Mouse (Mus musculus): Measurements from ENCODE around the gene Slc35a2. TPM values are rescaled to one million over a fixed set of nuclear protein-coding genes. Genes with fewer than 3 reads are reported as not detected.
A peak's percentile ranks its signal among the peaks of the same experiment; 100 is the strongest.

Gene Slc35a2
- 17.2 and 25.7 TPM in 2 replicates for total RNA-seq (2017)

DNA sequence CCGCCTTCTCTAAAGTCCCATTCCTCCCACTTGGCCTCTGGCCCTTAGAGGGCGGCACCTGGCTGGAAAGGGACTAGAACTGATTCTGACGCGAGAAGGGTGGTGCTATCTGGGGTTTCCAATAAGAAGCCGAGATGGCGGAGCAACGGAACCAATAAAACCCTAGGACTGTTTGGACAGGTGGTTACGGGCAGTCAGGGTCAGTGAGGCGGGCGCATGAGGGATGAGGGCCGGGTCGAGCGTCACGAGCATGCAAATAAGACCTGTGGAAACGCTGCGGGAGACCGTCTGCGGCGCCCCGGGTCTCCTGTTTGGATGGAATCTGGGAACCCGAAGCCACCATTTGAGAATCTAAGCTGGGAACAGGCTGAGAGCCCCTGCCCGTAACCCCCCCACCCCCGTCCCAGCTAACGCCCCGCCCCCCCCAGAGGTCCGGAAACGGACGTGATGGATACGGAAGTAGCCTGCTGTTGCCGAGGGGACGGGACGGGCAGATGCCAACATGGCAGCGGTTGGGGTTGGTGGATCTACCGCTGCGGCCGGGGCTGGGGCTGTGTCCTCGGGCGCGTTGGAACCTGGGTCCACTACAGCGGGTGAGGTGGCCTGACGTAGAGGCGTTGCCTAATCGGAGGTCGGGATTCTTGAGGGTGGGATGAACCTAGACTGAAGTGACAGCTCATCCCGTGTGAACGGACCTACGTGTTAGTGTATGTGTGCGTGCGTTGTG is at the start of gene Slc35a2:
Gene Slc35a2 (plus strand): TSS at position 188 of the 727 bp plus-strand sequence.
- ATAC-seq (replicated peaks in 1 of 2; ENCODE audit: insufficient read depth in 1 of 2, low FRiP score in 2 of 2, low TSS enrichment in 1 of 2, low read depth in 1 of 2, poor library complexity in 2 of 2, severe bottlenecking in 2 of 2) = peak; percentile 89 to 95

DNA sequence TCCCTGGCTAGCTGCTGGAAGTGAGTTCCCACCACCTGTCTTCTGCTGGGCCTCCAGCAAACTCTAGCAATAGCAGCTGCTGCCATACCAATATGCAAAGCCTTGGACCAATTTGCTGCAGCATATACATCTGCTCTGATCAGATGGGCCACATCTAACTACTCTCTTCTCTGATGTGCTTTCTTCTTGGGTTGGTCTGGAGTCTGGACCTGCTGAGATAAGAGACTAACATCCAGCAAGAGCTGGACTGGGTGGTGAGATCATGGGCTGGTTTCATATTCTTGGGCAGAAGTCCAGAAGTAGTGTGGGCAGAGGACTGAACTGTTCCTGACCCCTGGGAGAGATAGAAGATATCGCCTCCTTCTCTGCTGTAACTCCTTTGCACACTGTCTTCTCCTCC is 46.7 kb upstream of the Slc35a2 start:
- no peak for ATAC-seq (replicated peaks in 1 of 2; ENCODE audit: insufficient read depth in 1 of 2, low FRiP score in 2 of 2, low TSS enrichment in 1 of 2, low read depth in 1 of 2, poor library complexity in 2 of 2, severe bottlenecking in 2 of 2)

DNA sequence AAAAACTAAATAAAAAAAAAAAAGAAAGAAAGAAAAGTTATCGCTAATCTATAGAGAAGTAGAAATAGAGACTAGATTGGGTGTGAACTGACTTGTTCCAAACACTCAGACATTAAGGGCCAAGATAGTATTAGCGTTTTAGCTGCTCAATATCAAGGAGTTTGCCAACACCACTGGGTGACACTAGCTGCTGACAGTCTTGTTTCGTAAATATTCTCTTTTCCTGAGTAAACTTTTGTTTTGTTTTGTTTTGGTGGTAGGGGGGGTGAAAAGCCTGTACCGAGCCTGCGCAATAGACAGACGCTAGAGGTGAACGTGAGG is 43.0 kb upstream of the Slc35a2 start:
- ATAC-seq (replicated peaks in 1 of 2; ENCODE audit: insufficient read depth in 1 of 2, low FRiP score in 2 of 2, low TSS enrichment in 1 of 2, low read depth in 1 of 2, poor library complexity in 2 of 2, severe bottlenecking in 2 of 2) = no peak

DNA sequence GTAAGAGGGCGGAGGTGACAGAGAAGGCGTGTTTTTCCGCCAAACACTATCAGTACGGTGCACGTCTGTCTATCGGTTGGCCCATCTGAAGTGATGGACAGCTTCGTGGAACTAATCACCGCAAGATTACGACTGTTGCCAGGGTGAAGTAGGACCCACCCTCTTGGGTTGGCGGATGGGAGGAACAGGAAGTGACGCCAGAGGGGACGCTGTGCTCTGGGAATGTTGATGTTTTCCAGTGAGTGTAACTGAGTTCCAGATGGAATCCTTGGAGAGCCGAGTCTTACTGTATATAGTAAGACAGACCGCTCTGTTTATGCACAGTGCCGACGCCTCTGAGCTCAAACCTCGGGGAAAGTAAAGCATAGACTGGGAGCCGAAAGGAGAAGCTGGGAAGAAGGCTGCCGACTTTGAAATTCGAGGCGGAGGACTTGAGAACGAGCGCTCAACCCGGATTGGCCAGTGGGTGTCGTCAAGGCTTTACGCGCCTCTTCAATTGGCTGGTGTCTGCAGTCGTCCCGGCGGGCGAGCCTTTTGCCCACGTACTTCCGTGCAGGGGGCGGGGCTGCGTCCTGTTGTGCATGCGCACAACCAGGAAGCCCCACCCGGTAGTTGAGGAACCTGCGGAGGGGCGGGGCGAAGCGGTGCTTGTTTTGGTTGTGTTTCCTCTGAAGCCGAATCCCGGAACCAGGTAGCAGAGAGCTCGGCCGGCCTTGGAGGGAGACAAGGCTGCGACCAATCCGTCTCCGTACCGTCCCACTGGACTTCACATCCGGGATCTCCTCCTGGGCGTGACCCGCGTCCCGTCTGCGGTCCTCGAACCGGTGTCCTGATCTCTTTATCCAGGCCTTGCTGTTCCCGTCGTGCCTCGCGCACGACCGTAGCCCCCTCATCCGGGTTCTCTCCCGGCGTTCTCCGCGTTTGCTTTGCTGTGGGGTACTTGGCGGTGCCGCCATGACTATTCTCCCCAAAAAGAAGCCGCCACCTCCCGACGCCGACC is 42.4 kb upstream of the Slc35a2 start, which contains the start of gene Otud5:
Gene Otud5 (plus strand): TSS at position 202 of the 1,000 bp plus-strand sequence.
- ATAC-seq (replicated peaks in 1 of 2; ENCODE audit: insufficient read depth in 1 of 2, low FRiP score in 2 of 2, low TSS enrichment in 1 of 2, low read depth in 1 of 2, poor library complexity in 2 of 2, severe bottlenecking in 2 of 2) = peak; percentile 92

DNA sequence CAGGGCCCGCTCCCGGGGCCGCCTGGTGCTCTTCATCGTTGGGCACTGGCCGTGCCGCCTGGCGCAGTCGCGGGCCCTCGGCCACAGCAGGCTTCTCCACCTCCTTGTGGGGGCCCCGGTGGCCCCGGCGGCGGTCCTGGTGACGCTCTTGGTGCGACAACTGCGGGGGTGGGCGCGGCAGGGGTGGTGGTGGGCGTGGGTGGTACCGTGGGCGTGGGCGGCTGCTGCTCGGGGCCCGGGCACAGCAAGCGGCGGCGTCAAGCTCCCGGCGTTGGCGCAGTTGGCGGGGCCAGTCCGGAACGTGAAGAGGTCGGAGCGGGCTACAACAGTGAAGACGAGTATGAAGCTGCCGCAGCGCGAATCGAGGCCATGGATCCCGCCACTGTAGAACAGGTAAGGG is 41.5 kb upstream of the Slc35a2 start:
- ATAC-seq (replicated peaks in 1 of 2; ENCODE audit: insufficient read depth in 1 of 2, low FRiP score in 2 of 2, low TSS enrichment in 1 of 2, low read depth in 1 of 2, poor library complexity in 2 of 2, severe bottlenecking in 2 of 2) = no peak

DNA sequence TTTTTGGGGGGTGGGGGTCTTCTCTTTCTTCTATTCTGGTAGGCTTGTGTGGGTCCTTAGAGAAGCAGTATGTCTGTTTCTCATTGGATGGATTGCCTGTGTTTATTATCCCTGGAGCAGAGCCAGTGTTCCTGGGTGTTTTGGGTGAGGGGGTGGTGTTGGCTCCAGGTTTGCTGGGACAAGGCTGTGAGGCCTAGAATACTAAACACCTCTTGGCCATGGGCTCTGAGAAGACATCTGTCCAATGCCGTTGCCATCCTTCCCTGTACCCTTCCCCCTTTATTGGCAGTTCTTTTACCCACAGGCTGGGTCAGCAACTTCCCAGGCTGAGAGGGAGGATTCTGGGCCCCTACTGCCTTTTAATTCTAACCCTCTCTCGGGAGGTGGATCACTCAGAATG is 36.0 kb upstream of the Slc35a2 start:
- ATAC-seq (replicated peaks in 1 of 2; ENCODE audit: insufficient read depth in 1 of 2, low FRiP score in 2 of 2, low TSS enrichment in 1 of 2, low read depth in 1 of 2, poor library complexity in 2 of 2, severe bottlenecking in 2 of 2) = no peak

DNA sequence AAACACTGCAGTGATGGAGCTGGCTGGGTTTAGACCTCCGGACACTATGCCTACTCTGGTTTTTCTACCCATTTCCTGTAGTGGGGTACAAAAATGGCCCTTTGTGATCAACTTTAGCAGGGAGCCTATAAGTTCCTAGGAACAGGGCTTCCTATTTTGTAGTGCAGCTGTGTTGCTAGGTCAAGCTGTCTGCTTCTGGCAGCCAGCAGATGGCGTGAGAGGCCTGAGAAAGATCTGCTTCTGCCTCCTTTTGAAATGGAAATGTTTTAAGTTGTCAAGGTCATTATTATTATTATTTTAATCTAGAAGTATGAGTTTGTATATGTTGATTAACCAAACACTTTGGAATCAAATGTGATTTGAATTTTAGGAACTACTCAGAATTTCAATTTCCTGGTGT is 29.2 kb upstream of the Slc35a2 start:
- peak; percentile 32 to 53; a peak in 1 of 4 replicates for ATAC-seq (replicated peaks in 1 of 2; ENCODE audit: insufficient read depth in 1 of 2, low FRiP score in 2 of 2, low TSS enrichment in 1 of 2, low read depth in 1 of 2, poor library complexity in 2 of 2, severe bottlenecking in 2 of 2)

DNA sequence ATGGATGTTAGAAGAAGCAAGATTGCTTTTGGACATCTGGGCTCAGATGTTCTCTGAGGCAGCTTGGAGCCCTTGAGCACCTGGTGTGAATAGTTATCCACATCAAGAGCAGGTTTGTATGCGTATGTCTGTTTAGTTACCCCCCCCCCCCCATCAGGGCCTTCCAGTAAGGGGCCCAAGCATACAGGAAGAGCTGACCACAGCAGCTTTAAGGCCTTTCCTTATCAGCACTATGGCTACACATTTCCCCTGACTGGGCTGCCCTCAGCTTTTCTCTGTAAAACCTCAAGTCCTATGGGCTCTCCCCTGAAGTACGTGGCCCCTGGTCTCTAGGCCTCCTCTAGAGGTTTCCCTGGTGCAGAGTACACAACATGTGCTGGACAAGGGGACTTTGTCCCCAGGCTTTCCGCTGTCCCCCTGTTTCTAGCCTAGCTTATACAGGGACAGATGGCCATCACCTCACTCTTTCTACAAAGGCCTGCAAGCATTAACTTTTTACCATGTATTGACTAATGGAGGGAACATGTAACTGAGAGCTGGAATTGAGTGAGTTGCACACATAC is 24.6 kb upstream of the Slc35a2 start:
- peak; percentile 53 to 71 for ATAC-seq (replicated peaks in 1 of 2; ENCODE audit: insufficient read depth in 1 of 2, low FRiP score in 2 of 2, low TSS enrichment in 1 of 2, low read depth in 1 of 2, poor library complexity in 2 of 2, severe bottlenecking in 2 of 2)

DNA sequence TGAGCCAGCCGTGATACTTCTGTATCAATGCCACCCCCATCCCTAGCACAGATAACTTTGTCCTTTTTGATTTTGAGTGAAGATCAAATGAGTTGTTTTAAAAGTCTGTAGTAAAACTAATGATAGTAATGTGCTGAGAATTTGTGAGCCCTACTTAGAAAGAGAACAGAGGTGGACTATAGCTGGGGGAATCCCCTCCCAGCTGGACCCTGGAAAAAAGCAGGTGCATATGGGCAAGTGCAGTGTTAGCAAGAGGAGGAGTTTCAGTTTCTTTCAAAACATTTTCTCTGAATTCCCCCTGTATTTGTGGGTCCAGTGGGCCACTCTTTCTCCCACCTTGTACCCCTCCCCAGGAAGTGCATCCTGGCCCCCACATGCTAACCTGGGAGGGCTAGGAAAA is 20.6 kb upstream of the Slc35a2 start:
- ATAC-seq (replicated peaks in 1 of 2; ENCODE audit: insufficient read depth in 1 of 2, low FRiP score in 2 of 2, low TSS enrichment in 1 of 2, low read depth in 1 of 2, poor library complexity in 2 of 2, severe bottlenecking in 2 of 2) = no peak

DNA sequence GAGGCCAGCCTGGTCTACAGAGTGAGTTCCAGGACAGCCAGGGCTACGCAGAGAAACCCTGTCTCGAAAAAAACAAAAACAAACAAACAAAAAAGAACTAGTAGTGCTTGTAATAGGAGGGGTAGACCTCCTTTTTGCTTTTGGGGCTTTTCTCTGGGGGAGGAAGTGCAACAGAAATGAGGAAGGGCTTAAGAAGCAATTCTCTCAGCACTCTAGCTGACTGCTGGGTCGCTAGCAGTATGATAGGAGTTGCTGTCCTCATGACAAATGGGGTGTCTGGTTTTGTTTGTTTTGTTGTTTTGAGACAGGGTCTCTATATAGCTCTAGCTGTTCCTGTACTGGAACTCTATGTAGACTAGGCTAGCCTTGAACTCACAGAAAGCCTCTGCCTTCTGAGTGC is 19.3 kb upstream of the Slc35a2 start:
- ATAC-seq (replicated peaks in 1 of 2; ENCODE audit: insufficient read depth in 1 of 2, low FRiP score in 2 of 2, low TSS enrichment in 1 of 2, low read depth in 1 of 2, poor library complexity in 2 of 2, severe bottlenecking in 2 of 2) = 0 out of 4 replicates have a peak, but pooled peaks of 1 of the 2 experiments have one; percentile 25

DNA sequence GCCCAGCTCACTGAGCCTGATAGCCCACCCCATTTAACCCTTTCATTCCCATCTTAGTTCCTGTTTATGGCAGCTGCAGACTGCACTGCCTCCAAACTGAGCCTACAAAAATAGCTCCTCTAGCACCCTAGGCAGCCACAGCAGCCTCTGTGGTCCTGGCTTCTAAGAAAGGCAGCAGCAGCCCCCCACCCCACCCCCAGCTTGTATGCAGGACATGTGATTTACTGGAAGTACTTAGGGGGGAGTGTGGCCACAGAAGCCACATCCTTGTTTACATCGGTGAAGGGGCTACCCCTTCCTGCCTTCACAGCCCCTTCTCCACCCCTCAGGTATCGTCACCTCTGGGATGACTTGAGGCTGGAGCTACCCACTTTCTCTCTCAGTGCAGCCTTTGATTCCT is 18.5 kb upstream of the Slc35a2 start:
- peak; percentile 82 to 84 for ATAC-seq (replicated peaks in 1 of 2; ENCODE audit: insufficient read depth in 1 of 2, low FRiP score in 2 of 2, low TSS enrichment in 1 of 2, low read depth in 1 of 2, poor library complexity in 2 of 2, severe bottlenecking in 2 of 2)

DNA sequence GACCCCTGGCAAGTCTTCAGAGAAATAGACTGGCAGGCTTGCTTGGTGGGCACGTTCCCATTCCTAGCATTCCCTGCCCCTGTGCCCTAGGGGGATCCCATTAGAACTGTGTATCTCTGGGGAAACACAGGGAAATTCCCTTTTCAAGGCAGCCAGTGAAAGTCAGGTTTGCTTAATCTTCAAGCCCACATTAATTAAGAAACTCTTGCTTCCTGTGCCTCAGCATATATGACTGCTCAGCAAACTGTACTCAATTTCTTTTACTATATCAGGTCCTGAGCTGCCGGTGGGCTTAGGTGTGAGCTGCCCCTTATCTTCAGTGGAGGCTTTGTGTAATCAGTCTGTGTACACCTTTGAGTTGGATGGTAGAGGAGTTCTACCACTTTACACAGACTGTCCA is 18.0 kb upstream of the Slc35a2 start:
- ATAC-seq (replicated peaks in 1 of 2; ENCODE audit: insufficient read depth in 1 of 2, low FRiP score in 2 of 2, low TSS enrichment in 1 of 2, low read depth in 1 of 2, poor library complexity in 2 of 2, severe bottlenecking in 2 of 2) = peak in 1 of 2 experiments; percentile 17; a peak in 1 of 4 replicates

DNA sequence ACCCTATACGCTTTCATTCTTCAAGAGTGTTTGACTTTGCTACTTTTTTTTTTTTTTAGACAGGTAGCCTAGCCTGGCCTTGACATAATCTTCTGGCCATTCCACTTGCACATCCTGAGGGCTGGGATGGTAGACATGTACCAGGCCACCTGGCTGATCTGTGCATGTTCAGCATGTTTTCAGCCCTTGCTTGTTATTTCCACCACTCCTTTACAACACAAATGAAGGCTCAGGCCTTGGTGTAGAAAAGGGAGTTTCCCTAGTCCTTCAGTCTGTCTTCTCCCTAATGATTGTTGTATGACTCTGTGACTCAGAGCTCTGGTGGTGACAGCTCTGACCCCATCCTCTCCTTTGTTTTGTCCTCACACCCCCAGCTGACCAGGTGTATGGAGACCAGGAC is 16.7 kb upstream of the Slc35a2 start:
- ATAC-seq (replicated peaks in 1 of 2; ENCODE audit: insufficient read depth in 1 of 2, low FRiP score in 2 of 2, low TSS enrichment in 1 of 2, low read depth in 1 of 2, poor library complexity in 2 of 2, severe bottlenecking in 2 of 2) = no peak

DNA sequence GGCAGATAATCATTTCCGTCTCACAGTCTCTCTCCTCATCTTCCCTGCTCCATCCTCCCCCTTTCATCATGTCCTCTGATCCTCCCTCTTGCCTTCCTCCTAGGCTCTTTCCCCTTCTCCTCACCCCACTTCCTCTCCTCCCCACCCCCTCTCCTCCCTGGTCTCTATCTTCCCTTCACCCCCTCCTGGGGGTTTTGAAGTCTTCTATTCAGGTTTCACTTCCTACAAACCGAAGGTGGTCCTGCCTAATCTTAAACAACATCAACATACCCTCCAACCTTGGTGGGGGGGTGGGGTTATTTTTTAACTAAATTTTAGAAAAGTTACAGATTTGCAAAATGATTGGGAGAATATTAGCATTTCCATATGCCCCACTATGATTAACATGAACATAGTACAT is 15.3 kb upstream of the Slc35a2 start:
- ATAC-seq (replicated peaks in 1 of 2; ENCODE audit: insufficient read depth in 1 of 2, low FRiP score in 2 of 2, low TSS enrichment in 1 of 2, low read depth in 1 of 2, poor library complexity in 2 of 2, severe bottlenecking in 2 of 2) = no peak

DNA sequence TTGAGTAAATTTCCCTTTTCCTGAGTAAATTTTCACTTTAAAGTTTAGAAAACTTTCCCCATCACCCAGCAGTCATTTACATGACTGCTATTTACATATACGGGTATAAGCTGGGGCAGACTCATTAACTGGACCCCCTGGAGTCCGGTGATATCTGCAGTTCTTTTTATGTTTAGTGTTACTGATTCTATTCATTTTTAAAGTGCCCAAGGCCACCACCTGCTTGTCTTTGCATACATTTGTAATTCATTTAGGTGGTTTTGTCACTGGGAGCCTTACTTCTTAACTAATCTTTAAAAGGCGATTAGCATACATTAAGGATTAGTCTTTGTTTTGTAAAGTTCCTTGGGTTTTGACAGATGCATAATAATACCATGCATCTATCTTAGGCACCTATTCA is 14.0 kb upstream of the Slc35a2 start:
- ATAC-seq (replicated peaks in 1 of 2; ENCODE audit: insufficient read depth in 1 of 2, low FRiP score in 2 of 2, low TSS enrichment in 1 of 2, low read depth in 1 of 2, poor library complexity in 2 of 2, severe bottlenecking in 2 of 2) = no peak

DNA sequence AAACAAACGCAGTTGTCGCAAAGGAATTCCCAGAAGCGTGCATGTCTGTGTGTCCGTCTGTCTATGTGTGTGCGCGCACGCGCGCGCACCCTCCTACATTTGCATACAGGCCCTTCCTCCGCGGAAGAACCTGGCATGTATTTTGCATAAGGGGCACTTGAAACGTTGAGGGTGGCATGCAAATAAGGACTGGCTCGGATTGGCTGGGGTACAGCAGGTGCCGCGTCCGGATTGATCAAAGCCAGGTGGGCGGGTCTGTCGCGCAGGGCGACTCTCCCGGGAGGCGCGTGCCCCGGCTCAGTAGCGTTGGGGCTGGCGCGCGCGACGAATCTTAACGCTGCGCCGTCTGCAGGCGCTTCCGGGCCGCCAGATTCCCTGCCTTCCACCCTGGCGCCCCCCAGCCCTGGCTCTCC is 5.8 kb upstream of the Slc35a2 start, which contains the start of gene Pim2:
Gene Pim2 (plus strand): TSS at position 256 of the 413 bp plus-strand sequence.
- ATAC-seq (replicated peaks in 1 of 2; ENCODE audit: insufficient read depth in 1 of 2, low FRiP score in 2 of 2, low TSS enrichment in 1 of 2, low read depth in 1 of 2, poor library complexity in 2 of 2, severe bottlenecking in 2 of 2) = peak; percentile 88 to 94

DNA sequence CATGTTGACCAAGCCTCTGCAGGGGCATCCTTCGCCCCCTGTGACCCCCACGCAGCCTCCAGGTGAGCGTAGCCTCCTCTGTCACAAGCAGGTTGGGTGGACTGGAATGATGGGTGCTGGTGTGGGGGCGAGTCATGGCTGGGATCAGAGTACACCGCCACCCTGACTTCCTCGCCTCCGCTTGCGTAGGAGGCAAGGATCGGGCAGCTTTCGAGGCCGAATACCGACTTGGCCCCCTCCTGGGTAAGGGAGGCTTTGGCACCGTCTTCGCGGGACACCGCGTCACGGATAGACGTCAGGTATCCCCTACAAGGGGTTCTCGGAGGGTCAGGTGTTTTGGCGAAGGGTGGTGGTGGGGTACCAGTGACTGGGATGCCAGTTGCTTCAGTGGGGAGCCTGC is 5.3 kb upstream of the Slc35a2 start:
- ATAC-seq (replicated peaks in 1 of 2; ENCODE audit: insufficient read depth in 1 of 2, low FRiP score in 2 of 2, low TSS enrichment in 1 of 2, low read depth in 1 of 2, poor library complexity in 2 of 2, severe bottlenecking in 2 of 2) = no peak

DNA sequence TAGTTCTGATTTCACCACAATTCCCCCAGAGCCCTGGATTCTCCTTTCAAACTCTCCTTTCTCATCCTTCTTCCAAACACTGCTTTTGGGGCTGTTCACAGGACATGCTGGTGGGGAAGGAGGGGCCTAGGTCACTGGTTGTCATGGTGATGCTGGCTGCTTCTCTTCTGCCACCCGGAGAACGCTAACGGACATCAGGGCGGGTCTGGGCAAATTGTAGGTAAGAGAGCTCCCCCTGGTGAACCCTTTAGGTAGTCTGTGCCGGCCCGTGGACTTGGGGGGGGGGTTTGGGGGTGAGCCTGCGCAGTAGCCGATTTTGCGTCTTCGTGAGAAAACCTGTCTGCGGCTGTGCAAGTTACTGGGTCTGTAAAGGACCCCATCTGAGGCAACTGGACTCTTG is 4.0 kb upstream of the Slc35a2 start:
- peak; percentile 59 to 61 for ATAC-seq (replicated peaks in 1 of 2; ENCODE audit: insufficient read depth in 1 of 2, low FRiP score in 2 of 2, low TSS enrichment in 1 of 2, low read depth in 1 of 2, poor library complexity in 2 of 2, severe bottlenecking in 2 of 2)
